Mouse (Mus musculus) urinary bladder, postnatal 25 days (tissue): ENCODE measurements around the gene Gm614.
A peak's percentile ranks its signal among the peaks of the same experiment; 100 is the strongest.

ENCODE experiments used
- DNase-seq: peaks from one replicate; pipeline ENCODE4 v3.0.0; 2022; ENCODE audit warnings: low spot score

Gene Gm614

GRCm38 (mm10) chrX:101256603-101257002, 7.2 kb downstream of the Gm614 start:
- no peak for DNase-seq

GRCm38 (mm10) chrX:101254740-101255139, 9.1 kb downstream of the Gm614 start:
- DNase-seq, result no peak

- peak; percentile 68 for DNase-seq
Observed at GRCm38 (mm10) chrX:101253952-101254729, 9.7 kb downstream of the Gm614 start, which contains the start of gene Foxo4. Gene Foxo4 (plus strand): TSS chrX:101254528.

- no peak for DNase-seq
Observed at GRCm38 (mm10) chrX:101245011-101245410, 18.8 kb downstream of the Gm614 start.

GRCm38 (mm10) chrX:101222796-101223162, 41.0 kb downstream of the Gm614 start:
- DNase-seq, result no peak

GRCm38 (mm10) chrX:101221834-101222795, 41.7 kb downstream of the Gm614 start, which contains the start of gene Snx12:
Gene Snx12 (minus strand): TSS chrX:101222563.
- peak; percentile 69 for DNase-seq
